Comparison of ENCODE assay signal across 8 mouse cellular contexts in genomic region chr19:6448752-6449151, GRCm38 (mm10). TPM values are rescaled to one million over a fixed set of nuclear protein-coding genes. Genes with fewer than 3 reads are reported as not detected.
DNase-seq lines count a peak whose midpoint lies in the region; ATAC-seq and TF ChIP-seq lines count a peak whose summit lies in the region.
"Had no signal": no experiment of that assay in that cellular context is flagged by ENCODE, and none has a peak within 500 bp of the region (broad histone marks: within the 10 kb centered on the region; RNA-seq: fewer than 3 reads in every experiment).

No protein-coding gene starts in this region.

- no peaks in the 10 kb centered on the region for H3K27me3 ChIP-seq in kidney, embryonic 16.5 days (ENCODE audit: insufficient read depth, low read length)
- no peaks in the 10 kb centered on the region for H3K27me3 ChIP-seq in kidney, adult 2 months (replicated peaks; ENCODE audit: control insufficient read depth, insufficient read depth, low read length)
- peaks cover 22% of the 10 kb centered on the region; the same call in 1 of the 2 replicates for H3K27me3 ChIP-seq in embryonic facial prominence, embryonic 13.5 days
- H3K27me3 ChIP-seq in limb, embryonic 10.5 days (ENCODE audit: low read depth, poor library complexity, severe bottlenecking): peaks cover 77% of the 10 kb centered on the region
- no peaks in the 10 kb centered on the region for H3K27me3 ChIP-seq in midbrain, embryonic 16.5 days (ENCODE audit: control insufficient read depth, insufficient read depth, low read depth, low read length)

- no peak for DNase-seq in kidney, adult 2 months
- DNase-seq in limb, embryonic 10.5 days (ENCODE audit: low spot score): no peak
- DNase-seq in cerebellum, adult 11 months: no peak
- DNase-seq in adipocyte (ENCODE audit: low spot score): no peak
- DNase-seq: kidney, adult 8-10 months had no signal

- H3K9ac ChIP-seq in kidney, embryonic 16.5 days (replicated peaks; ENCODE audit: low read length): no peak overlapping the region
- peak overlapping the region; percentile 44; the same call in 1 of the 2 replicates for H3K9ac ChIP-seq in embryonic facial prominence, embryonic 13.5 days
- H3K9ac ChIP-seq in midbrain, embryonic 16.5 days (ENCODE audit: low read depth, low read length): no peak overlapping the region

- peaks cover 38% of the 10 kb centered on the region for H3K4me1 ChIP-seq in kidney, embryonic 16.5 days (ENCODE audit: insufficient read depth, low read length)
- no peaks in the 10 kb centered on the region for H3K4me1 ChIP-seq in kidney, adult 2 months (ENCODE audit: control insufficient read depth, insufficient read depth, low read length)
- H3K4me1 ChIP-seq in embryonic facial prominence, embryonic 13.5 days: peaks cover 23% of the 10 kb centered on the region
- H3K4me1 ChIP-seq in limb, embryonic 10.5 days: peaks cover 43% of the 10 kb centered on the region
- H3K4me1 ChIP-seq in midbrain, embryonic 16.5 days (ENCODE audit: control insufficient read depth, insufficient read depth, low read length): peaks cover 97% of the 10 kb centered on the region

- no peak for ATAC-seq in kidney, embryonic 16.5 days (ENCODE audit: low FRiP score, low TSS enrichment)
- no peak for ATAC-seq in embryonic facial prominence, embryonic 13.5 days (ENCODE audit: insufficient number of reproducible peaks, insufficient read depth, low FRiP score, low TSS enrichment, low read depth)
- no peak for ATAC-seq in midbrain, embryonic 16.5 days

- peak overlapping the region; percentile 49 for H3K4me2 ChIP-seq in kidney, embryonic 16.5 days (replicated peaks; ENCODE audit: low read depth, low read length)
- H3K4me2 ChIP-seq in embryonic facial prominence, embryonic 13.5 days: peak overlapping the region; percentile 45
- peak overlapping the region; percentile 49 for H3K4me2 ChIP-seq in midbrain, embryonic 16.5 days (ENCODE audit: low read length)

- H3K27ac ChIP-seq in kidney, embryonic 16.5 days (ENCODE audit: low read length): no peak overlapping the region
- H3K27ac ChIP-seq in kidney, adult 2 months (ENCODE audit: insufficient read depth, low read depth, low read length): no peak overlapping the region
- H3K27ac ChIP-seq in embryonic facial prominence, embryonic 13.5 days: no peak overlapping the region
- H3K27ac ChIP-seq in limb, embryonic 10.5 days: no peak overlapping the region
- H3K27ac ChIP-seq in midbrain, embryonic 16.5 days (ENCODE audit: low read length): peak overlapping the region; percentile 90

- H3K4me3 ChIP-seq in kidney, embryonic 16.5 days (ENCODE audit: low read length): no peak overlapping the region
- H3K4me3 ChIP-seq in kidney, adult 2 months (ENCODE audit: insufficient read depth, low read depth, low read length): no peak overlapping the region
- no peak overlapping the region for H3K4me3 ChIP-seq in embryonic facial prominence, embryonic 13.5 days
- 0 out of 2 replicates have a peak overlapping the region, but pooled peaks have one; percentile 26 for H3K4me3 ChIP-seq in limb, embryonic 10.5 days
- no peak overlapping the region for H3K4me3 ChIP-seq in midbrain, embryonic 16.5 days (ENCODE audit: low read depth, low read length)

- no peak for TF ChIP-seq POLR2A in kidney, adult 2 months (IDR thresholded peaks at IDR 0.05; ENCODE audit: low read depth, low read length)

- TF ChIP-seq CTCF in kidney, adult 2 months (conservative IDR thresholded peaks at IDR 0.05; ENCODE audit: insufficient read depth, insufficient read length, low read depth, low read length): no peak

- H3K36me3 ChIP-seq in kidney, embryonic 16.5 days (ENCODE audit: insufficient read depth, low read length): no peaks in the 10 kb centered on the region
- no peaks in the 10 kb centered on the region for H3K36me3 ChIP-seq in kidney, adult 2 months (ENCODE audit: control insufficient read depth, insufficient read depth, low read length)
- H3K36me3 ChIP-seq in embryonic facial prominence, embryonic 13.5 days: no peaks in the 10 kb centered on the region
- no peaks in the 10 kb centered on the region for H3K36me3 ChIP-seq in limb, embryonic 10.5 days
- H3K36me3 ChIP-seq in midbrain, embryonic 16.5 days (ENCODE audit: control insufficient read depth, insufficient read depth, low read length): no peaks in the 10 kb centered on the region

- WGBS in kidney, embryonic 16.5 days: 60% methylated on average over 5 of the region's 5 CpGs
- whole genome bisulfite sequencing in kidney, adult 2 months: 83% methylated on average over 5 of the region's 5 CpGs
- WGBS in embryonic facial prominence, embryonic 13.5 days: 59% methylated on average over 5 of the region's 5 CpGs
- 40% methylated on average over 5 of the region's 5 CpGs for WGBS in limb, embryonic 10.5 days
- WGBS in midbrain, embryonic 16.5 days: 48% methylated on average over 5 of the region's 5 CpGs

- no peaks in the 10 kb centered on the region for H3K9me3 ChIP-seq in kidney, embryonic 16.5 days (ENCODE audit: low read length)
- H3K9me3 ChIP-seq in embryonic facial prominence, embryonic 13.5 days: no peaks in the 10 kb centered on the region
- H3K9me3 ChIP-seq in limb, embryonic 10.5 days (replicated peaks): no peaks in the 10 kb centered on the region
- H3K9me3 ChIP-seq in midbrain, embryonic 16.5 days (replicated peaks; ENCODE audit: control insufficient read depth, low read length, poor library complexity, severe bottlenecking): no peaks in the 10 kb centered on the region

RNA-seq across cellular contexts. Expression of gene Nrxn2, which starts 30.2 kb away (rescaled TPM):
- 6.0 and 6.2 TPM in 2 replicates for polyA plus RNA-seq in kidney, embryonic 16.5 days (2015; fragmentation: Nextera tagmentation; extraction: Ambion mirVana)
- 5.9 and 6.4 TPM in 2 replicates for polyA plus RNA-seq in kidney, adult 2 months (2012; rRNA removed)
- polyA plus RNA-seq in embryonic facial prominence, embryonic 13.5 days (2015; fragmentation: Nextera tagmentation; extraction: Ambion mirVana): 2.0 and 2.1 TPM in 2 replicates
- 0.78 and 1.5 TPM in 2 replicates for polyA plus RNA-seq in limb, embryonic 10.5 days (2016; fragmentation: Nextera tagmentation; extraction: Ambion mirVana)
- polyA plus RNA-seq in midbrain, embryonic 16.5 days (2015; fragmentation: Nextera tagmentation; extraction: Ambion mirVana): 30.4 and 37.5 TPM in 2 replicates

RNA-seq across cellular contexts. Expression of gene Rasgrp2, which starts 49.6 kb away (rescaled TPM):
- 105 and 121 TPM in 2 replicates for polyA plus RNA-seq in kidney, embryonic 16.5 days (2015; fragmentation: Nextera tagmentation; extraction: Ambion mirVana)
- 76.8 and 90.0 TPM in 2 replicates for polyA plus RNA-seq in kidney, adult 2 months (2012; rRNA removed)
- 32.0 and 36.1 TPM in 2 replicates for polyA plus RNA-seq in embryonic facial prominence, embryonic 13.5 days (2015; fragmentation: Nextera tagmentation; extraction: Ambion mirVana)
- polyA plus RNA-seq in limb, embryonic 10.5 days (2016; fragmentation: Nextera tagmentation; extraction: Ambion mirVana): 14.6 and 16.7 TPM in 2 replicates
- polyA plus RNA-seq in midbrain, embryonic 16.5 days (2015; fragmentation: Nextera tagmentation; extraction: Ambion mirVana): 91.4 and 139 TPM in 2 replicates
